Mouse (Mus musculus): ENCODE measurements around the gene Prkci. TPM values are rescaled to one million over a fixed set of nuclear protein-coding genes. Genes with fewer than 3 reads are reported as not detected.

The Prkci gene
- polyA plus RNA-seq, 1 experiment from 2014 or later = 38.8 TPM

- peaks cover 60% of the 10 kb centered on the region for H3K36me3 ChIP-seq (ENCODE audit: control insufficient read depth, insufficient read depth, low read length)
- no peaks in the 10 kb centered on the region for H3K9me3 ChIP-seq (ENCODE audit: control insufficient read depth, low read length)
- no peak overlapping the region for H3K27ac ChIP-seq (replicated peaks; ENCODE audit: low read depth, low read length)
- H3K4me1 ChIP-seq (ENCODE audit: control insufficient read depth, insufficient read depth, low read length) = no peaks in the 10 kb centered on the region
- H3K4me3 ChIP-seq (ENCODE audit: low read depth, low read length) = no peak overlapping the region
- H3K27me3 ChIP-seq (replicated peaks; ENCODE audit: control insufficient read depth, insufficient read depth, low read length) = no peaks in the 10 kb centered on the region
- no peak overlapping the region for H3K4me2 ChIP-seq (ENCODE audit: low read depth, low read length)
- no peak overlapping the region for H3K9ac ChIP-seq (ENCODE audit: low read depth, low read length)
- 64% methylated on average over 3 of the region's 3 CpGs for WGBS
- no peak for ATAC-seq (ENCODE audit: low read depth)
- no peak for DNase-seq (ENCODE audit: low spot score)
Measured at GRCm38 (mm10) chr3:31047263-31047662, 51.7 kb downstream of the Prkci start.

- no peaks in the 10 kb centered on the region for H3K27me3 ChIP-seq (replicated peaks; ENCODE audit: control insufficient read depth, insufficient read depth, low read length)
- 85% methylated on average over 5 of the region's 5 CpGs for WGBS
- DNase-seq (ENCODE audit: low spot score) (no peak), ATAC-seq (ENCODE audit: low read depth) (no peak)
- no peaks in the 10 kb centered on the region for H3K4me1 ChIP-seq (ENCODE audit: control insufficient read depth, insufficient read depth, low read length)
- H3K27ac ChIP-seq (replicated peaks; ENCODE audit: low read depth, low read length) = no peak overlapping the region
- no peak overlapping the region for H3K4me2 ChIP-seq (ENCODE audit: low read depth, low read length)
- H3K9ac ChIP-seq (ENCODE audit: low read depth, low read length) = no peak overlapping the region
- no peaks in the 10 kb centered on the region for H3K9me3 ChIP-seq (ENCODE audit: control insufficient read depth, low read length)
- H3K36me3 ChIP-seq (ENCODE audit: control insufficient read depth, insufficient read depth, low read length) = peaks cover 46% of the 10 kb centered on the region
- H3K4me3 ChIP-seq (ENCODE audit: low read depth, low read length) = no peak overlapping the region
Measured at GRCm38 (mm10) chr3:31049087-31049486, 53.5 kb downstream of the Prkci start.

- Histone ChIP-seq H3K9ac (ENCODE audit: low read depth, low read length) (no peak overlapping the region), H3K27ac (replicated peaks; ENCODE audit: low read depth, low read length) (no peak overlapping the region), H3K27me3 (replicated peaks; ENCODE audit: control insufficient read depth, insufficient read depth, low read length) (no peaks in the 10 kb centered on the region), H3K9me3 (ENCODE audit: control insufficient read depth, low read length) (no peaks in the 10 kb centered on the region), H3K4me3 (ENCODE audit: low read depth, low read length) (no peak overlapping the region), H3K36me3 (ENCODE audit: control insufficient read depth, insufficient read depth, low read length) (peaks cover 39% of the 10 kb centered on the region), H3K4me2 (ENCODE audit: low read depth, low read length) (no peak overlapping the region), H3K4me1 (ENCODE audit: control insufficient read depth, insufficient read depth, low read length) (no peaks in the 10 kb centered on the region)
- peak; percentile 67 for DNase-seq (ENCODE audit: low spot score)
- ATAC-seq (ENCODE audit: low read depth) = peak; percentile 75; the same call in 1 of the 2 replicates
- WGBS = 66% methylated on average over 7 of the region's 7 CpGs
Measured at GRCm38 (mm10) chr3:31050375-31050774, 54.8 kb downstream of the Prkci start.

- no peak overlapping the region for H3K4me2 ChIP-seq (ENCODE audit: low read depth, low read length)
- no peak for ATAC-seq (ENCODE audit: low read depth)
- H3K27ac ChIP-seq (replicated peaks; ENCODE audit: low read depth, low read length) = no peak overlapping the region
- no peaks in the 10 kb centered on the region for H3K9me3 ChIP-seq (ENCODE audit: control insufficient read depth, low read length)
- no peak overlapping the region for H3K9ac ChIP-seq (ENCODE audit: low read depth, low read length)
- no peak overlapping the region for H3K4me3 ChIP-seq (ENCODE audit: low read depth, low read length)
- peak; percentile 50 for DNase-seq (ENCODE audit: low spot score)
- peaks cover 36% of the 10 kb centered on the region for H3K36me3 ChIP-seq (ENCODE audit: control insufficient read depth, insufficient read depth, low read length)
- WGBS = 69% methylated on average over 9 of the region's 9 CpGs
- H3K4me1 ChIP-seq (ENCODE audit: control insufficient read depth, insufficient read depth, low read length) = no peaks in the 10 kb centered on the region
- H3K27me3 ChIP-seq (replicated peaks; ENCODE audit: control insufficient read depth, insufficient read depth, low read length) = no peaks in the 10 kb centered on the region
Measured at GRCm38 (mm10) chr3:31051730-31052129, 56.2 kb downstream of the Prkci start.

- H3K9ac ChIP-seq (ENCODE audit: low read depth, low read length) = no peak overlapping the region
- DNase-seq (ENCODE audit: low spot score) (no peak), ATAC-seq (ENCODE audit: low read depth) (no peak)
- no peaks in the 10 kb centered on the region for H3K27me3 ChIP-seq (replicated peaks; ENCODE audit: control insufficient read depth, insufficient read depth, low read length)
- H3K4me2 ChIP-seq (ENCODE audit: low read depth, low read length) = no peak overlapping the region
- H3K27ac ChIP-seq (replicated peaks; ENCODE audit: low read depth, low read length) = no peak overlapping the region
- WGBS = 95% methylated on average over 9 of the region's 9 CpGs
- H3K9me3 ChIP-seq (ENCODE audit: control insufficient read depth, low read length) = no peaks in the 10 kb centered on the region
- no peaks in the 10 kb centered on the region for H3K4me1 ChIP-seq (ENCODE audit: control insufficient read depth, insufficient read depth, low read length)
- peaks cover 31% of the 10 kb centered on the region for H3K36me3 ChIP-seq (ENCODE audit: control insufficient read depth, insufficient read depth, low read length)
- H3K4me3 ChIP-seq (ENCODE audit: low read depth, low read length) = no peak overlapping the region
Measured at GRCm38 (mm10) chr3:31053191-31053590, 57.6 kb downstream of the Prkci start.

GRCm38 (mm10) chr3:31054888-31055287 lies 59.3 kb downstream of the Prkci start:
- Histone ChIP-seq H3K27ac (replicated peaks; ENCODE audit: low read depth, low read length) (no peak overlapping the region), H3K4me3 (ENCODE audit: low read depth, low read length) (no peak overlapping the region), H3K27me3 (replicated peaks; ENCODE audit: control insufficient read depth, insufficient read depth, low read length) (no peaks in the 10 kb centered on the region), H3K4me2 (ENCODE audit: low read depth, low read length) (no peak overlapping the region), H3K36me3 (ENCODE audit: control insufficient read depth, insufficient read depth, low read length) (peaks cover 18% of the 10 kb centered on the region), H3K4me1 (ENCODE audit: control insufficient read depth, insufficient read depth, low read length) (no peaks in the 10 kb centered on the region), H3K9me3 (ENCODE audit: control insufficient read depth, low read length) (no peaks in the 10 kb centered on the region), H3K9ac (ENCODE audit: low read depth, low read length) (no peak overlapping the region)
- WGBS = 88% methylated on average over 8 of the region's 8 CpGs
- ATAC-seq (ENCODE audit: low read depth) (no peak), DNase-seq (ENCODE audit: low spot score) (no peak)

GRCm38 (mm10) chr3:31056047-31056650 lies 60.6 kb downstream of the Prkci start:
- Histone ChIP-seq H3K9ac (ENCODE audit: low read depth, low read length) (peak overlapping the region; percentile 51; the same call in 1 of the 2 replicates), H3K4me2 (ENCODE audit: low read depth, low read length) (peak overlapping the region; percentile 57), H3K4me1 (ENCODE audit: control insufficient read depth, insufficient read depth, low read length) (no peaks in the 10 kb centered on the region), H3K36me3 (ENCODE audit: control insufficient read depth, insufficient read depth, low read length) (peaks cover 8% of the 10 kb centered on the region; the same call in 1 of the 2 replicates), H3K9me3 (ENCODE audit: control insufficient read depth, low read length) (no peaks in the 10 kb centered on the region), H3K27ac (replicated peaks; ENCODE audit: low read depth, low read length) (no peak overlapping the region; the same call in 1 of the 2 replicates), H3K27me3 (replicated peaks; ENCODE audit: control insufficient read depth, insufficient read depth, low read length) (no peaks in the 10 kb centered on the region), H3K4me3 (ENCODE audit: low read depth, low read length) (peak overlapping the region; percentile 45)
- DNase-seq (ENCODE audit: low spot score) (peak; percentile 80), ATAC-seq (ENCODE audit: low read depth) (peak; percentile 69)
- 18% methylated on average over 17 of the region's 17 CpGs for WGBS

GRCm38 (mm10) chr3:31056651-31057627 lies 61.4 kb downstream of the Prkci start:
- peak overlapping the region; percentile 57 for H3K4me2 ChIP-seq (ENCODE audit: low read depth, low read length)
- no peaks in the 10 kb centered on the region for H3K27me3 ChIP-seq (replicated peaks; ENCODE audit: control insufficient read depth, insufficient read depth, low read length)
- ATAC-seq (ENCODE audit: low read depth) = peak; percentile 88
- peak overlapping the region; percentile 73 for H3K27ac ChIP-seq (replicated peaks; ENCODE audit: low read depth, low read length)
- peak; percentile 95 for DNase-seq (ENCODE audit: low spot score)
- H3K36me3 ChIP-seq (ENCODE audit: control insufficient read depth, insufficient read depth, low read length) = no peaks in the 10 kb centered on the region
- H3K4me1 ChIP-seq (ENCODE audit: control insufficient read depth, insufficient read depth, low read length) = no peaks in the 10 kb centered on the region
- 2% methylated on average over 30 of the region's 30 CpGs for WGBS
- peak overlapping the region; percentile 45 for H3K4me3 ChIP-seq (ENCODE audit: low read depth, low read length)
- H3K9ac ChIP-seq (ENCODE audit: low read depth, low read length) = peak overlapping the region; percentile 57
- H3K9me3 ChIP-seq (ENCODE audit: control insufficient read depth, low read length) = no peaks in the 10 kb centered on the region
